ENCODE assay signal across 24 mouse cellular contexts in the genomic region with DNA sequence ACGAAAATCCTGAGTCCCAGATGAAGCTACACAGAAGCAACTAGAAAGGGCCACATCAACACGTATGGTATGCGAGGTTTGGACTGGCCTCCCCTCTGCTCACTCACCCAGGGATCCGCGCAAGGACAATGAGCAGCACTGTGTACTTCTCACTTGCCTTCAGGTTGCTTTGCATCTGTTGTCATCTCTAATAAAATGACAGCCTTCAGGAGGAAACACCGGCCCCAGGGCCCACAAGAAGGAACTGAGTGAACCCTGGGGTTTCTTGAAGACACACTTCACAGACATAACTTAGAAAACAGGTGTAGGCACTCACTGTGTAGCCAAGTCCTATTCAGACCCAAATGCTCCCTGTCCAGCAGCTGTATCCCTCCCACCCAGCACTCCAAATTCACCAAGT.
A peak's percentile ranks its signal among the peaks of the same experiment; 100 is the strongest.
DNase-seq lines count a peak whose midpoint lies in the region; ATAC-seq and TF ChIP-seq lines count a peak whose summit lies in the region.
"Had no signal": no experiment of that assay in that cellular context is flagged by ENCODE, and none has a peak within 500 bp of the region (broad histone marks: within the 10 kb centered on the region; RNA-seq: fewer than 3 reads in every experiment).

No protein-coding gene starts in this region.

- no peaks in the 10 kb centered on the region for H3K27me3 ChIP-seq in kidney, embryonic 15.5 days
- no peaks in the 10 kb centered on the region for H3K27me3 ChIP-seq in intestine, postnatal 0 days (replicated peaks; ENCODE audit: control insufficient read depth, insufficient read depth, low read length)
- H3K27me3 ChIP-seq: CH12.LX; forebrain, embryonic 13.5 days; forebrain, embryonic 15.5 days; Patski had no signal

- TF ChIP-seq CTCF in intestine, postnatal 0 days (IDR thresholded peaks at IDR 0.05; ENCODE audit: low read depth) = no peak

- 82% methylated on average over 6 of the region's 6 CpGs for WGBS in kidney, embryonic 15.5 days
- WGBS in intestine, postnatal 0 days = 88% methylated on average over 6 of the region's 6 CpGs

- H3K4me2 ChIP-seq in kidney, embryonic 15.5 days = no peak overlapping the region
- no peak overlapping the region for H3K4me2 ChIP-seq in intestine, postnatal 0 days (replicated peaks; ENCODE audit: low read depth)
- H3K4me2 ChIP-seq: forebrain, embryonic 13.5 days; forebrain, embryonic 15.5 days had no signal

- no peak overlapping the region for H3K9ac ChIP-seq in kidney, embryonic 15.5 days
- no peak overlapping the region for H3K9ac ChIP-seq in intestine, postnatal 0 days (ENCODE audit: low read depth, low read length)
- H3K9ac ChIP-seq: forebrain, embryonic 13.5 days; forebrain, embryonic 15.5 days; forebrain, postnatal 0 days had no signal

- no peak overlapping the region for H3K4me3 ChIP-seq in kidney, embryonic 15.5 days (replicated peaks)
- no peak overlapping the region for H3K4me3 ChIP-seq in intestine, postnatal 0 days (ENCODE audit: low read depth, low read length)
- H3K4me3 ChIP-seq: forebrain, embryonic 13.5 days; forebrain, embryonic 15.5 days had no signal

- H3K36me3 ChIP-seq in kidney, embryonic 15.5 days = no peaks in the 10 kb centered on the region
- H3K36me3 ChIP-seq in intestine, postnatal 0 days (ENCODE audit: control insufficient read depth, insufficient read depth) = no peaks in the 10 kb centered on the region
- H3K36me3 ChIP-seq: forebrain, embryonic 15.5 days; G1E had no signal

- no peak overlapping the region for H3K27ac ChIP-seq in kidney, embryonic 15.5 days
- no peak overlapping the region for H3K27ac ChIP-seq in intestine, postnatal 0 days (ENCODE audit: low read depth, low read length)
- H3K27ac ChIP-seq: forebrain, embryonic 13.5 days; forebrain, embryonic 15.5 days had no signal

- DNase-seq in spleen, adult 18-20 months = peak; percentile 4 to 14
- no peak for DNase-seq in spleen, adult 12 weeks (ENCODE audit: low spot score)
- DNase-seq in B cell, adult 2 months = peak; percentile 24 to 33
- no peak for DNase-seq in left cerebral cortex, adult 8-10 months (ENCODE audit: low spot score in 2 of 2)
- DNase-seq: adrenal gland, adult 8-10 months; adrenal gland, postnatal 14 days; adrenal gland, postnatal 36 days; cerebellum, adult 11-12 months; cerebellum, adult 2 months; cerebellum, adult 9-10 months; cerebellum, postnatal 10 days; cerebellum, postnatal 25 days; forebrain, postnatal 0 days had no signal

- peak; percentile 47 for ATAC-seq in granulocyte monocyte progenitor cell, adult 5-6 weeks (replicated peaks; ENCODE audit: poor library complexity, severe bottlenecking)
- peak; percentile 40 for ATAC-seq in megakaryocyte, adult 5-6 weeks (ENCODE audit: poor library complexity, severe bottlenecking)
- no peak for ATAC-seq in kidney, embryonic 15.5 days (replicated peaks; ENCODE audit: low FRiP score)
- no peak for ATAC-seq in intestine, postnatal 0 days
- ATAC-seq: activated CD4-positive, CD25-positive, alpha-beta regulatory T cell, adult 4 months; CD4-positive, CD25-positive, alpha-beta regulatory T cell, adult 4 months; forebrain, embryonic 13.5 days; forebrain, embryonic 15.5 days; forebrain, postnatal 0 days; Patski had no signal

- H3K9me3 ChIP-seq in kidney, embryonic 15.5 days (replicated peaks) = no peaks in the 10 kb centered on the region
- no peaks in the 10 kb centered on the region for H3K9me3 ChIP-seq in intestine, postnatal 0 days (ENCODE audit: control insufficient read depth)
- H3K9me3 ChIP-seq: forebrain, embryonic 13.5 days; forebrain, embryonic 15.5 days; G1E had no signal

- no peaks in the 10 kb centered on the region for H3K4me1 ChIP-seq in kidney, embryonic 15.5 days
- no peaks in the 10 kb centered on the region for H3K4me1 ChIP-seq in intestine, postnatal 0 days (replicated peaks; ENCODE audit: control insufficient read depth, insufficient read depth, low read length)
- H3K4me1 ChIP-seq: forebrain, embryonic 13.5 days; forebrain, embryonic 15.5 days had no signal

Comparison
In these comparisons a context has a peak if more than half of its experiments do, and no peak if none do; other contexts are left out.
1. DNase-seq: peak in spleen, adult 18-20 months (2 of 2) and B cell, adult 2 months (2 of 2); none in spleen, adult 12 weeks (single experiment) and left cerebral cortex, adult 8-10 months (0 of 2).
2. ATAC-seq: peak in granulocyte monocyte progenitor cell, adult 5-6 weeks (single experiment) and megakaryocyte, adult 5-6 weeks (single experiment); none in kidney, embryonic 15.5 days (single experiment) and intestine, postnatal 0 days (single experiment).